Mouse (Mus musculus): ENCODE data around the gene Phf5a.
"Not testable (repeated sequence)": the region's sequence is repeated elsewhere in the genome, so short reads cannot be mapped to it uniquely, and the experiment has no call there.

The Phf5a gene

DNA sequence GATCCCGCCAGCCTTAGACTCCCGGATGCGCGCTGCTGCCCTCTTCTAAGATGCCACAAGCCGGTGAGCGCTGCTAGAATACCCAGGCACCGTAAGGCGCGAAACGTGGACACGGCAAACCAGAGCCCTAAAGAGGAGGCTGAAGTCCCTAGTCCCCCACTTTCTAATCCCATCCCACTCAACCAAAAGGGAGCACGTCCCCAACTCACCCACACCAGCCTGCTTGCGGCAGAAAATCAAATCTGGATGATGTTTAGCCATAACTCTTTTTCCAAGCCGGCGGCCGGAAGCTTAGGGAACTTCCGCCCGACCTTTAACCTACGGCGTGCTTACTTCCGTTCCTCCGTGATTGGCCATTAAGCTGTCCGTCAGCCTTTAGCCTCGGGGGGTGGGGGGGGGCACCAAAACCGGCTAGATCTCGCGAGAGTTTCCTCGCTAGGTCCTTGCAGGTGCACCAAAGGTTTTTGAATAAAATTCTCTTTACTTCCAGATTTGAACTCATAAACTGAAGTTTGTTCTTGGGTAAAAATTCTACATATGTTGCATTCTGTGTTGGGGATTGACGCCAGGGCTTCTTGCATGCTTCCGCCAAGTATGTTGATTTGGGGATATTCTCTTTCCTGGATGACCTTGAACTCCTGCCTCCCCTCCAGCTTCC lies at the start of gene Phf5a:
Gene Phf5a, minus strand, starts transcription at position 308 of the 658 bp plus-strand sequence.
- DNase-seq (ENCODE audit: low spot score): no peak

DNA sequence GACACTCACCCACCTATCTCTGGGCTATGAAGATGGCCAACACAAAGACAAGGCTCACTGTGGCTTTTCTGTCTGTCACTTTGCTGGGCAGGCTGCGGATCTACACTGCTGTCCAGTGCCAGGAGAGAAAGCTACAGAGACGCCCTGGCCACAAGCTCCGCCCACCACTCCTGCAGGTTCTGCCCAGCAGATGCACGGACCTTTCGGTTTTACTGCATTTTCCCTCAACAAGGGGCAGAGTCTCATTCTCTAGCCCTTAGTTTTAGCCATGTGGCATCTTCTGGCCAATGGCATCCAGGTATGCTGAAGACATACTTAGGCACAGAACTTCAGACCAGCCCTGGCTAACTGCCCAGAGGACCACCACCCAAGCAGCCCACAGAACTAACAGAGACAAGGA lies 49.5 kb upstream of the Phf5a start:
- DNase-seq (ENCODE audit: low spot score): no peak

DNA sequence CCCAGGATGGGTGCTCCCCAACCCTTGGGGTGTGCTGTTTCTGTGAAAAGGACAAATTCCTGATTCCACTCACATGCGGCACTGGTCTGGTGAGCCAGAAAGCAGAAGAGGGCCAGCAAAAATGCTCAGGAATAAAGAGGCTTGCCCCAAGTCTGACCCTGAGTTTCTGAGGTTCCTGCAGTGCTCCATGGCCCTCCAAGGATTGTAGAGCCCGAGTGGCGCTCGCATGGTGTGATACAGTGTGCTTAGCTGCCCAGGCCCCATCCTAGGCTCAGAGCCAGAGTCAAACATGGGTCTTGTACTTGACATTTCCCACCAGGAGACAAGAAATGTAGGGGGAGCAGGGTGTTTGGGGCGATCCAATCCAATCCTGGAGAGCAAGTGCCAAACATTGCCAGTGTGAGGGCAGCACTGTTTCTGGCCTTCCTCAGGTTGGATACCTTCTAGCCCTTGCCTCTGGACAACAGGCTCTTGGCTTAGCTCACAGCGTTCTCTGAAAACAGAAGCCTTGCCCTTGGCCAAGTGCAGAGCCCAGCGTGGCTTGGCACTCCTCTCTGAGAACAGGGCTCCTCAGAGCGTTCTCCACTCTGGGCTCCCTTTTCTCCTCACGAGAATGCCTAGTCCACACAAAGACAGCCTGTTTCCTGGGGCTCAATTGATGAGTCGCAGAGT lies 49.0 kb upstream of the Phf5a start:
- no peak for DNase-seq (ENCODE audit: low spot score)

DNA sequence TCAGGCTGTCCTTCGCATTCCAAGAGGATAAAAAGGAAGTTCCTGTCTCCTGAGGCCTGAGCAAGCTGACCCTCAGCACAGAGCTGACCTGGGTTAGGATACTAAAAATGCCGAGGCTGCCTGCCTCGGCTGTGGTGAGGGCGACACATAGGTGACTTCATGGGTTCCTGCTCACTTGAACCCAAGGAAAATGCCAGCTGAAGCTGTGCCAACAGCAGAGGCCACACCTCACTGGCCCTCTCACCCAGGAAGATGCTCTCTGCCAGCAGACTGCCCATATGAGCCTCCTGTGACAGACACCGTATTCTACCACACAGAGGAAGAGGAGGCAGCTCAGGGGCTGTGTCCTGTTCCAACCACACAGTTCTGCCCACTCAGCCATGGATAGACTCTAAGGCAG lies 47.4 kb upstream of the Phf5a start:
- no peak for DNase-seq (ENCODE audit: low spot score)

DNA sequence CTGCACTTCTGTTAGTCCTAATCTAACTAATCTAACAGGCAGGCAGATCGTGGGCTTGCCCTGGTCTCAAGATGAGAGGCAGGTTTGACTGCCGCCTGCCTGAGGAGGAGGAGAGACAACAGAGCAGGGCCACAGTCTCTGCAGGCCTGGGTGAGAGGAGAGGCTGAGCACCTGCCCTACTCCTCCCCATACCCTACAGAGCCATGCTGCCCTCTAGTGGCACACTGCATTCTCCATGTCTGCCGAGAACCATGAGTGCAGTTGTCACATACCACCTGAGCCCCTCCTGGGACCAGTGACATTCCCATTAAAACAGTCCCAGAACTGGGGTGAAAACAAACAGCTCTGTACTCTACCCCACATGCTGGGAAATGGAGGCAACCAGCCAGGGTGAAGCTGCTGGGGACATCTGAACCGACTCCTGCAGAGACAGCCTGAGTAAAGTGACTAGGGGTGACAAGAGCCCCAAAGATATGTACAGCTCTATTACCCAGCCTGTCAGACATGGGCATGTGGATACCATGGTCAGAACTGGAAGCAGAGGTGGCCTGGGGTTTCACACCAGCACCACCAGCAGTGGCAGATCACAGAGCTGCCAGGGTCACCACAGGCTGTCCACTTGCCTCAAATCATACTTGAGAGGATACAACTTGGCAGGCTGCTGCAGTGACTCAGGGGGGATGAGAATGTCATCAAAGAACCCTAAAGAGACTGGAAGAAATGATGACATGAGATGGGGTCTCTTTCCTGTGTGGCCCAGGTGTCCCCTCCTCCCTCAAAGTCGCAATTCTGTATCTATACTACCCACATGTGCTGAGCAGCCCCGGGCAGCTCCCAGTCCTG lies 46.1 kb upstream of the Phf5a start:
- DNase-seq (ENCODE audit: low spot score): no peak

DNA sequence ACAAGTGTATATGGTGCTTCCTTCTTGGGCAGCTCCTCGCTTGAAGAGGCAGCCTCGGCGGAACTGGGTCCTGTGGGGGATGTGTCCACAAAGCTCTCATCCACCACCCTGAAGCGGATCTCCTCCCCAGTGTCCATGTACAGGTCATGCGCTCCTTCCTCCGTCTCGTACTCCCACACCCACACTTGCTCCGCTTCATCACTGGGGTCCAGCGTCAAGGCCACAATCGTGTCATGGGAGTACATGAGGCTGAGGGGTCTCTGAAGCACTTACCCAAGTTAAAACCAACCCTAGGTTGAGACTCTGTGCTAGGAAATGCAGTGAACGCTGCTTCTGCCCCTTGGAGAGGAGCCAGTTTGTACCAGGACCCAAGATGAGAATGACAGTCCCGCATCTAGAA lies 45.5 kb upstream of the Phf5a start:
- DNase-seq (ENCODE audit: low spot score): no peak

DNA sequence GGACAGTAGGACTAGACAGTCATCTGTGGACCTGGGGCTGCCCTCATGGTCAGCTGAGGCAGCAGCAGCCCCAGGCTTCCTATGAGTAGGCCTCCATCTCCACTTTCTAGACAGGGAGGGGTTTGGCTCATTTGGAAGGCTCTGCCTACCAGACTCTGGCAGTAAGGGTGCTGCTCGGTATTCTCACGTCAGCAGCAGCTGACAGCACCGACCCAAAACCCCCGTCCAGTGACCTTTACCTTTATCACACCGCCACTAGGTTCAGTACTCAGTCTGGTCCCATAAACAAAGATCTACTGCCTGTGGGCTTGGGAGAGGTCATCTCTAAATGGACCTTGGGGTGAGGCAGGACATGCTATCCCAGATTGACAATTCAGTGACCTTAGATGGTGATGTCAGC lies 44.0 kb upstream of the Phf5a start:
- no peak for DNase-seq (ENCODE audit: low spot score)

DNA sequence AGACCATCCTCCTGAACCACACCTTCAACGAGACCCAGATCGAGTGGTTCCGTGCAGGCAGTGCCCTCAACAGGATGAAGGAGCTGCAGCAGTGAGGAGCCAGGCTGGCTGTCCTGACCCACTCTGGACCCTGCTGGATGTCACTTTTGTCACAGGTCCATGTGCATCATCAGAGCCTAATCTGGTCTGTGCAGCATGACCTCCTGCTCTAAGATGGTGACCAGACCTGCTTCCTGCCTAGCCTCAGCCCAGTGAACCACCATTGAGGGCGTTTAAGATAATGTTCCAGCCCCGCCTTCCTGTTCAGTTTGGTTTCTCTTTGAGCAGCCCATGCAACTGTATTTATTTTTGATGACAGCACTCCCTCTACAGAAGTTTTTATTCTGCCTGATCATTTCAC lies 43.0 kb upstream of the Phf5a start:
- no peak for DNase-seq (ENCODE audit: low spot score)

DNA sequence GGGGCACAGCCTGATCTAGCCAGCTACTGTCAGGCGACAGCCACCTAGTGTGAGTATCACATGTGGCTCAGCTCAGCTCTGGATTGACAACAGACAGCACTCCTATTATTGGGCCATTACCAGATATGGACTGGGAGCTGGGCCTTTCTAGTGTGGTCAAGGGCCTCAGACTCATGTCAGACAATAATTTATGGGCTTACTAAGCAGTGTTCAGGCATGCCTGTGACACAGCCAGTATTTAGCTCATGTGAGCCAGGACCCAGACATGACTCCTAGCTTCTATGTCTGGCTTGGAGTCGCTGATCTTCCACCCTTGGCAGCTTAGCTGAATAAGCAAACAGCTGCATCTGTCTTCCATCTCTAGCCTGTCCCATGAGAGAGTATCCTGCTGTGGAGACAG lies 40.8 kb upstream of the Phf5a start:
- no peak for DNase-seq (ENCODE audit: low spot score)

DNA sequence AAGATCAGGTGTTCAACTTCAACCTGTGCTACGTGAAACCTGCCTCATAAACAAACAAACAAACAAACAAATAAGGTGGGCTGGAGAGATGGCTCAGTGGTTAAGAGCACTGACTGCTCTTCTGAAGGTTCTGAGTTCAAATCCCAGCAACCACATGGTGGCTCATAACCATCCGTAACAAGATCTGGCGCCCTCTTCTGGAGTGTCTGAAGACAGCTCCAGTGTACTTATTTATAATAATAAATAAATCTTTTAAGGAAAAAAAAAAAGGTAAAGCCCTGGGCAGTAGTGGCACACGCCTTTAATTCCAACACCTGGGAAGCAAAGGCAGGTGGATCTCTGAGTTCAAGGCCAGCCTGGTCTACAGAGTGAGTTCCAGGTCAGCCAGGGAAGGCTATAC lies 37.1 kb upstream of the Phf5a start:
- DNase-seq (ENCODE audit: low spot score): not testable (repeated sequence)

DNA sequence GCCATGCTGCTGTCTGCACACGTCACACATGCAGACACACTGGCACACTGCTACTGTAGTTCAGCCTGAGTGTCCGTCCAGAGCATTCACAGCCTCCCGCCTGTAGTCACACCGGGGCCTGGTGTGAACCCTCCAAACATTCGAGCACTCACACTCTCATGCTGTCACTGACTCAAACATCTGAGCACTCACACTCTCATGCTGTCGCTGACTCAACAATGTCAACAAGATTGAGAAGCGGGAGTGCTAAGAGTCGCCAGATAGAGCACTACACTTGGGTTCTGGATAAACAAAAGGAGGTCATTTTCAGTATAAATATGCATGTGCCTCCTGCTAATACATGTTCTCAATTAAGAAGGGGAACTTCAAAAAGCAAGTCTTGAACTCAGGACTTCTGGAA lies 36.2 kb upstream of the Phf5a start:
- no peak for DNase-seq (ENCODE audit: low spot score)

DNA sequence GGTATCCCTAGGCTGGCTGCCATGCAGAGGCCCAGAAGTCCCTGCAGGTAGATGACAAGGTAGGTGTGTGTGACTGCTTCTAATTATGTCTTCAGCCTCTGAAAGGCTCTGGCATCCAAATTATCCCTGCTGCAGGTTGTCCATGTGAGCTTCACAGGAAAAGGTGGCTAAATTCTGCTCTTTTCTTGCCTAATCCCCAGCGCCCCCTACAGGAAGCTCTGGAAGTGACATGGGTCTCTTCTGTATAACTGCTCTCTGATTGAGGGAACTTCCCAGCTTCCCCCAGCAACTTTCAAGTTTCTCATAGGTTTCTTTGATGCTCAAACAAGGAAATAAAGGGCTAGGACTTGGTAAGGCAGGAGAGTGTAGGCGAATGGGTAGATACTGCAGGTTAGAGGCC lies 33.2 kb upstream of the Phf5a start:
- peak; percentile 65 for DNase-seq (ENCODE audit: low spot score)

DNA sequence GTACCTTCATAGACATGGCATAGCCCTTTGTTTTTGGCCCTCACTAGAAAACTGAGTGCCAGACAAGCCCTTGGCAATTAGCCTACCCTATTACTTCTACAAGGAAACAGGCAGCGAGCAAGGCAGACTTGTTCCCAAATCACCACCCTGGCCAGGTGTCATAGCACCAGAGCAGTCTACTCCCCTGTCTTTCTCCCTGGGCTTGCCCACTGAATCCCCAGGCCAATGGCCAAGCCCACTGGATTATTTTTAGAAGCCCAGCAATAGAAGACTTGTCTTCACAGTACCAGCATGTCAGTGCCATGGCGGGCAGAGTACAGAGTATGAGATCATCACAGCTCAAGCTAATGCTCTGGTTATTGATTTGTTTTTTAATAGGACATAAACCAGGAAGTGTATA lies 27.0 kb upstream of the Phf5a start:
- no peak for DNase-seq (ENCODE audit: low spot score)

DNA sequence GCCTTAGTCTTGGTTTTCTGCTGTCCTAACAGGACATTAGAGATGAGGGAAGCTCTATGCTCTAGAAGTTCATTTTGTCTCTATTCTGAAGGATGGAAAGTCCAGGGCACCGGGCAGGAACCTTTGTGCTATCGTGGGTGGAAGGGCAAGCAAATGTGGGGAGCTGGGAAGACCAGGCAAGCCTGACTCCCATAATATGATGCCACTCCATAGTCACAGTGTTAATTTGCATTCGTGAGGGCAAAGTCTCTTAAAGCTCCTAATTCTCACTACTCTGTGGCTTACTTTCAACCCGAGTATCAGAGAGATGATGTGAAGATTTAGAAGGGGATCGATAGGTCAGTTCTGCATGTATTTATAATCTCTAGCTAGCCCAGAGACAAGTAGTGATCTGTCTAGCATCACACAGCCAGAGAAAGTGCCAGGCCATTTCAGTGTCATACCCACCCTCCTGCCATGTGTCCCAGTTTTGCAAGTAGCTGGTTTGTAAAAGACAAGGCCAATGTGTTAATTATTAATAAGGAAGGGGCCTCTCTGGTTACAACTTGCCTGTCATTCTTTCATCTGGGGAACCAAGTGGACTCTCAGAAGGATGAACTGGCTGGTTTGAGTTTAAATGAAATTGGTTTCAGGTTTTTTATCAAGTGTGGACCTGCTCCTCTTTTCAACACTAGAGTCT lies 26.0 kb upstream of the Phf5a start:
- DNase-seq (ENCODE audit: low spot score): no peak

DNA sequence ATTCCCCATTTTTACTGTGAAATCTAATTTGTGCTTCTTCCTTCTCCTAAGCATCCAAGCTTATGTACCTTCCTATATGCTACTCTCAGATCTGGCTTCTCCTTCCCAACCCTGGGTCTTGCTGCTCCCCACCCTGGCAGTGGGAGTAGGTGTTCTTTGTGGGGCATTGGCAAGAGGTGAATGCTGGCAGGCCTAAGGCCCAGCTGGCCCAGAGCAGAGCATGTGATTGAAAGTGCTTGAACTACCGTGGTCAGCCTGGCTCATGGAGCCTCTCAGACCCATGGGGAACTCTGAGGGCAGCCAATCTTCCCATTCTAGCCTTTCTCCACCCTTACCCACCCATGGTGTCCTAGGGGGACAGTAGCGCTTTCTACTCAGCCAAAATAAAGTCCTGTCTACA lies 24.7 kb upstream of the Phf5a start:
- DNase-seq (ENCODE audit: low spot score): no peak

DNA sequence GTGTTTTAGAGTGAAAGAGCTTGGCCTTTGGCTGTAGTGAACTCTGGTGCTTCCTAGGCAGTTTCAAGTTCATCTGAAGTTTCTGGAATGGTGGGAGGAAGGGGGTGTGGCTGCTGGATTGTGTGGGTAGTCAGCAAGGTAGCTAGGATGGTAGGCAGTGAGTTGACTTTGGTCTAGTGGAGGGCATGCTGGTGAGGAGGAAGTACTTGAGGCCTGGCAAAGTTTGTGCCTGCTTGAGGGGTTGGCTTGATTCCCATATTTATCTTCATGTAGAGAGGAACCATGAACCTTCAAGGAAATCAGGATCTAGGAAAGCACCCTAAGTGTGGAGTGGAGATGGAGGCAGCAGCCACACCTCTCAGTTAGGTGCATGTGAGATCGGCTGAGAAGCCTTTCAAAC lies 22.3 kb upstream of the Phf5a start:
- DNase-seq (ENCODE audit: low spot score): no peak

DNA sequence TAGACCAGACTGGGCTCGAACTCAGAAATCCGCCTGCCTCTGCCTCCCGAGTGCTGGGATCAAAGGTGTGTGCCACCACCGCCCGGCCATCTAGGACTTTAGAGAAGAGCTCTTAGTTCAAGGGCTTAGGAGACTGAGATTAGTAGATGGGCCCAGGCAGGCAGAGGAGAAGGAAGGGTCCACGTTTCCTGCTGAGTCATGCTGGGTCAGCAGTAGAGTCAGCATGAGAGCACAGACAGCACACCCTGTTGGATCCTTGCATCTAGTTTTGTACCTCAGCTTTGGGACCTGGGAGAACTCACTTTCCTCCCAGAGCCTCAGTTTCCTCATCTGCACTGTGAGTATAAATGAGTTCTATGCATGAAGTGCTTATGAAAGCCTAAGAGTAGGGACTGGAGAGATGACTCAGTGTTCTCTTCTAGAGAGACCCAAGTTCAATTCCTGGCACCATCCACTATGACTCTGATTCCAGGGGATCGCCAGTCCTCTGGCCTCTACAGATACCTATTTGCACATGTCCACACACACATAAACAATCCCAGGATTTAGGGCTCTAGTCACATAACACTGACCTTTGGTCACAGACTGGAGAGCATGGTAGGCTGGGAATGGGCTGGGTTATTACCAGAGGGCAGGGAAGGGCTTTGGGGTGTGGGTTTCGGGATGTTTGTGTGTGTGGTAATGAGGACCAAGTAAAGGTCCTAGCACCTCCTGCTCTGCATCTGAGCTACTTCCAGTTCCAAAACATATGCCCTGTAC lies 20.3 kb upstream of the Phf5a start:
- no peak for DNase-seq (ENCODE audit: low spot score)

DNA sequence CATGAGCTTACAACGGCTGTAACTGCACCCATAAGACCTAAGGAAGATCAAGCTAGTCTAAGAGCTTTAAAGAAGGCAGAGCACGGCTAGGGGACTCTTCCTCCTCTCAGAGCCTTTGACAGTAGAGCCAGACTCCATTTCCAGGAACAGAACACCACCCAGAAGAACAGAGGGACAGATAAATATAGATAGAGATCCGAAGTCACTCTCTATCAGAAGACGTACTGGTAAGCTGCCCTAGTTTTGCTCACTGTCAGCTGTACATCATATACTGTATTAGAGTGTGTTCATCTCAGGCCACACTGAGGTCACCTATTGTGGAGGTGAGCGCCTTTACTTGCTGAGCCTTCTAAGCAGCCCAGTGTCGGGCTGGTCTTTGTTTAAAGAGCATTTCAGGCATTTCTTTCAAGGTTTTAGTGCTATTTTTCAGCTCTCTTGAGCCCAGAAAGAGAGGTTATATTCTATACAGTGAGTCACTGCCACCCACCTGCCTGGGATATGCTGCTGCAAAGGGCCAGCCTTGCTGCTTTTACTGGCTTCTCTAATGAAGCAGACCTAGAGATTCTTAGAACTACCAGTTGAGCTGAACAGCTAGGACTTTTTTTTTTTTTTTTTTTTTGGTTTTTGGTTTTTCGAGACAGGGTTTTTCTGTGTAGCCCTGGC lies 19.6 kb upstream of the Phf5a start:
- no peak for DNase-seq (ENCODE audit: low spot score)

DNA sequence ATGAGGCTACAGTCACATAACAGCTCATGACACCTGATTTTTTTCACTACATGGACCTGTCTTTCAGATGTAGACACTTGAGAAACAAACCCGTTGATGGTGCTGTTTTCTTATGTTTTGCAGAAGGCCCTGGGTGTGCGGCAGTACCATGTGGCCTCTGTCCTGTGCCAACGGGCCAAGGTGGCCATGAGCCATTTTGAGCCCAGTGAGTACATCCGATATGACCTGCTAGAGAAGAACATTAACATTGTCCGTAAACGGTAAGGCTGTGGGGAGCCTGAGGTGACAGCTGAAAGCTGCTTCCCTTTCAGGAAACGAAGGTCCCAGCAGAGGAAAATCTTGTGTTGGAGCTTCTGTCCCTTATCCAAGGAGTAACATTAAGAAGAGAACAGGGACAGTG lies 17.5 kb upstream of the Phf5a start:
- no peak for DNase-seq (ENCODE audit: low spot score)

DNA sequence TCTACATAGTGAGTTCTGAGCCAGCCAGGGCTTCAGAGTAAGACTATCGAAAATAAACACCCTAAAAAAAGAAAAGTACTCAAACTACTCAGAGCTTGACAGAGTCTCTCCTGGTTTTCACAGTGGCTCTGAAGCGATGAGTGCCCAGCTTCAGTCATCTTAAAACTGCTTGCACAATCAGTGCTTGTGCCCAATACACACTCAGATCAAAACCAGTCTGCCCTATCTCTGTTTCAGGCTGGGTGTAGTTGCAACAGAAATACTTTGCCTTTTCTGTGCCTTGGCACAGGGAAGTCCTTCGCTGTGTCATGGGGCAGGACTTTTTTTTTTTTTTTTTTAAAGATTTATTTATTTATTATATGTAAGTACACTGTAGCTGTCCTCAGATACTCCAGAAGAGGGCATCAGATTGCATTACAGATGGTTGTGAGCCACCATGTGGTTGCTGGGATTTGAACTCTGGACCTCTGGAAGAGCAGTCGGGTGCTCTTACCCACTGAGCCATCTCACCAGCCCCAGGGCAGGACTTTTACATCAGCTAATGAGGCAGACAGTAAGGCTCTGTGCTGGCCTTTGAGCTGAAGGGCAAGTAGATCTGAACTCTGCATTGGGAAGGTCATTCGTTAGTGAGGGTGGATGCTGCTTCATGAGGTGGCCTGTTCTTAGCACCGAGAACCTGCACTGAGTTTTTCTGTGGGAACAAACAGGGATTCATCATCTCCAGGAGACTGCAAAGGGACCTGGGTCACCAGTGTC lies 15.3 kb upstream of the Phf5a start:
- DNase-seq (ENCODE audit: low spot score): no peak

Measured in layer of hippocampus, adult 9-10 months (tissue).